Mouse (Mus musculus) heart, embryonic 11.5 days (tissue): ENCODE data around the gene Nup85. TPM values are rescaled to one million over a fixed set of nuclear protein-coding genes. Genes with fewer than 3 reads are reported as not detected.

Source experiments
- ATAC-seq: fragments of 200-750 bp; cut with Nextera tagmentation; replicated peaks from 2 replicates; pipeline ENCODE4 v1.8.0; 2017; ENCODE audit warnings: moderate library complexity; ENCODE audit not compliant: insufficient number of reproducible peaks, low FRiP score, low TSS enrichment
- H3K27ac ChIP-seq: fragments of 300-500 bp; sonication (generic); 2 replicates; pipeline ENCODE4 v1.5.1; 2014; ENCODE audit warnings: mild to moderate bottlenecking, low read depth, low read length
- H3K27me3 ChIP-seq: fragments of 300-500 bp; sonication (generic); 2 replicates; pipeline ENCODE4 v1.6.1; 2014; ENCODE audit warnings: mild to moderate bottlenecking, low read length, mixed read lengths; ENCODE audit not compliant: control insufficient read depth, insufficient read depth
- H3K36me3 ChIP-seq: fragments of 300-500 bp; sonication (generic); 2 replicates; pipeline ENCODE4 v1.6.1; 2014; ENCODE audit warnings: mild to moderate bottlenecking, low read length, moderate library complexity, mixed read lengths; ENCODE audit not compliant: control insufficient read depth, insufficient read depth
- H3K4me1 ChIP-seq: fragments of 300-500 bp; sonication (generic); 2 replicates; pipeline ENCODE4 v1.6.1; 2014; ENCODE audit warnings: low read length; ENCODE audit not compliant: control insufficient read depth, insufficient read depth
- H3K4me2 ChIP-seq: fragments of 300-500 bp; sonication (generic); 2 replicates; pipeline ENCODE4 v1.6.1; 2014; ENCODE audit warnings: mild to moderate bottlenecking, moderate library complexity
- H3K4me3 ChIP-seq: fragments of 300-500 bp; sonication (generic); 2 replicates; pipeline ENCODE4 v1.5.1; 2014; ENCODE audit warnings: low read depth, low read length
- H3K9ac ChIP-seq: fragments of 300-500 bp; sonication (generic); 2 replicates; pipeline ENCODE4 v1.6.1; 2014; ENCODE audit warnings: mild to moderate bottlenecking, low read depth, low read length, moderate library complexity
- H3K9me3 ChIP-seq: fragments of 300-500 bp; sonication (generic); replicated peaks from 2 replicates; pipeline ENCODE4 v1.6.1; 2016; ENCODE audit warnings: low read length; ENCODE audit not compliant: control insufficient read depth
- WGBS: fragments of 180-500 bp; shearing (Covaris S2); extraction: QIAGEN DNeasy Blood & Tissue Kit; methylation state at CpG from one replicate; pipeline ENCODE4 v1.1.7; 2014; ENCODE audit not compliant: insufficient replicate concordance; 5-methylcytosine and 5-hydroxymethylcytosine counted together
- polyA plus RNA-seq: library from polyadenylated mRNA; unstranded; fragments of >200 nt; fragmentation: Nextera tagmentation; extraction: Ambion mirVana; gene quantifications from 2 replicates; pipeline ENCODE4 v1.2.1, GENCODE M21; 2014

The Nup85 gene
- polyA plus RNA-seq: 131 and 133 TPM in 2 replicates

DNA sequence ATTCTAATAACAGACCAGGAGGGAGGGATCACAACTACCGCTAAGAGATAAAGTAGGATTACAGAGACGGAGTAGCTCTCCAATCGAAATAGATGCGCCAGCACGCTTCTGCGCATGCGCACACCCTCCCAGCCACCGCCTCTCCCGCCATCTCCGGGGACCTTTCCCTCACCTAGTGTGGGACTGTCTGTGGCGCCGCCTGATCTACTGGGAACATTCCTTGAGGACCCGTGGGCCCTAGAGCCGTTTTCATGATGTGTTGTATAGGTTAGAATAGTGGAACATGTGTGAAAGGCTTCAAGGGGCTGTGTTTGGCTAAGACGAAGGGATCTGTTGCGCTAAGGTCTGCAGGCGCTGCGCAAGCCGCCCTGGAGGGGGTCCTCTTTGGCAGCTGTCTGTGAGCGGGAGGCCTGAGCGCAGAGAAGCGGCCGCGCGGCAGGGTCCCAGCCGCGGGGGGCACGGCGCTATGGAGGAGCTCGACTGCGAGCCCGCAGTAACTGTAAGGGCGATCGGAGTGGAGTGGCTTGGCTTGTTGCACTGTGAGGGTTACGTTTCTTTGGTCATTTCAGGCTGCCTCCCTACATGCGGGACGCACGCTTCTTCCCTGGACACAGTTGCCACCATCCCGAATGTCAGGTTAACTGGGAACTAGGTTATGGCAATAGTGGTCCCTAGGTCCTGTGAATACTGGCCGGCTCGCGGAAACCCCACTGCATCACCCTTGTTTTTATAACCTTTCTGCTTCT, at the start of gene Nup85:
Gene Nup85 (plus strand): TSS at position 371 of the 746 bp plus-strand sequence.
- peak within 1 kb of the TSS; percentile 86 for H3K4me3 ChIP-seq
- under 1% methylated on average over 42 of the region's 42 CpGs for WGBS

DNA sequence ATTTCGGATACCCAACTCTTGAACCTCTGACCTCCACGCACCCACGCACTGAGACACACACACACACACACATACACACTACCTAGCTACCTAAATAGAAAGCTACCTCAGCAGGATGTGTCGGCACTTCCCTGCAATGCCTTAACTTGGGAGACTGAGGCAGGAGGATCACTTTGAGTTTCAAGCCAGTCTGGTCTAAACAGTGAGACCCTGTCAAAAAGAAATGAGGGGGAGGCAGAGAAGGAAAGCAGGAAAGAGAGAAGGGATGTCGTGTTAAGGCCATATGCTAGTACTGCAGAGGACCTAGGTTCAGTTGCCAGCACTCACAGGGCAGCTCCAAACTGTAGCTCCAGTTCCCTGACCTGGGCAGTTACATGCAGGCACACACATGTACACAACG, 49.2 kb upstream of the Nup85 start:
- no peak for ATAC-seq
- H3K4me3 ChIP-seq: no peak overlapping the region
- peak overlapping the region; percentile 11; the same call in 1 of the 2 replicates for H3K4me2 ChIP-seq
- H3K9me3 ChIP-seq: no peaks in the 10 kb centered on the region
- H3K36me3 ChIP-seq: no peaks in the 10 kb centered on the region
- no peaks in the 10 kb centered on the region for H3K27me3 ChIP-seq
- WGBS: 70% methylated on average over 6 of the region's 6 CpGs
- peaks cover 32% of the 10 kb centered on the region for H3K4me1 ChIP-seq
- H3K9ac ChIP-seq: no peak overlapping the region
- H3K27ac ChIP-seq: no peak overlapping the region

More for the DNA sequence above, at the start of gene Nup85:
- Histone ChIP-seq H3K27ac (peak within 1 kb of the TSS; percentile 84), H3K36me3 (peaks cover 12% of the 10 kb centered on the region; the same call in 1 of the 2 replicates), H3K9ac (peak within 1 kb of the TSS; percentile 91), H3K27me3 (no peaks in the 10 kb centered on the region), H3K9me3 (no peaks in the 10 kb centered on the region), H3K4me1 (peaks cover 9% of the 10 kb centered on the region), H3K4me2 (peak within 1 kb of the TSS; percentile 85)
- peak; percentile 91 for ATAC-seq

DNA sequence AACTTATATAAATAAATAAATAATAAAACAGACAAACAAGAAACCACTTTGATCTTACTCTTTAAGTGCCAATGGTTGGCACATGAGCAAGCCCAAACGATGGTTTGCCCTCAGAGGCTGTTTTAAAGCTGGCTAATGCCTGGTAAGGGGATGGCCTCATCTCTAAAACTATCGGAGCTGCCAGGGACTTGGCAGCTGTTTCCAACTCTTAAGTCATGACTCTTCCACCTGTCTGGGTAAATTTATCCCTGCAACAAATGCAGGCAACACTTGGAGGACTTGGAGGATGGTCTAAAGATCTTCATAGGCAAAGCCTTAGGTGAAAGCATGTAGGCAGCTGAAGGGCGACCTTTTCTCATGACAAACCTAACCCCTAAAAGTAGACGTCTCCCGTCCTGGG, 47.3 kb upstream of the Nup85 start:
- no peaks in the 10 kb centered on the region for H3K36me3 ChIP-seq
- H3K4me2 ChIP-seq: no peak overlapping the region
- H3K9me3 ChIP-seq: no peaks in the 10 kb centered on the region
- H3K9ac ChIP-seq: no peak overlapping the region
- peaks cover 18% of the 10 kb centered on the region for H3K4me1 ChIP-seq
- 80% methylated on average over 5 of the region's 5 CpGs for WGBS
- no peak overlapping the region for H3K4me3 ChIP-seq
- no peaks in the 10 kb centered on the region for H3K27me3 ChIP-seq
- no peak for ATAC-seq
- no peak overlapping the region for H3K27ac ChIP-seq

DNA sequence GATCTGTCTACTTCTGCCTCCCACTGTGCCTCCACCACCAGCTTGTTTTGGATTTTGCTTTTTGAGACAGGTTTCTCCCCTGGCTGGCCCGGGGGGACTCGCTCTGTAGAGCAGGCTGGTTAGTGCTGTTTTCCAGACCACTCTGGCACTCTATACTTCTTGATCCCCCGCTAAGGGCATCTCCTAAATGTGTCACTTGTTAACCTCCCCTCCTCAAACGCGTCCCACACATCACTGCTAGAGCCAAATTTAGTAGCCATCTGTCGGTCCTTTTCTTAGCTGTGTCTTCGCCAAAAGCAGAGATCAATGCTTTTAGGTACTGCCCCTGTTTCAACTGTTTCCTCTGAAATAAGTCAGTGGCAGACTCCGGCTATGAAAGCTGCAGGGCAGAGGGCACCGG, 45.5 kb upstream of the Nup85 start:
- Histone ChIP-seq H3K27me3 (no peaks in the 10 kb centered on the region), H3K4me2 (no peak overlapping the region), H3K36me3 (no peaks in the 10 kb centered on the region), H3K4me3 (no peak overlapping the region), H3K9ac (no peak overlapping the region), H3K4me1 (0 out of 2 replicates have a peak, but pooled peaks cover 6% of the 10 kb centered on the region), H3K27ac (no peak overlapping the region), H3K9me3 (no peaks in the 10 kb centered on the region)
- WGBS: 56% methylated on average over 9 of the region's 9 CpGs
- ATAC-seq: no peak

DNA sequence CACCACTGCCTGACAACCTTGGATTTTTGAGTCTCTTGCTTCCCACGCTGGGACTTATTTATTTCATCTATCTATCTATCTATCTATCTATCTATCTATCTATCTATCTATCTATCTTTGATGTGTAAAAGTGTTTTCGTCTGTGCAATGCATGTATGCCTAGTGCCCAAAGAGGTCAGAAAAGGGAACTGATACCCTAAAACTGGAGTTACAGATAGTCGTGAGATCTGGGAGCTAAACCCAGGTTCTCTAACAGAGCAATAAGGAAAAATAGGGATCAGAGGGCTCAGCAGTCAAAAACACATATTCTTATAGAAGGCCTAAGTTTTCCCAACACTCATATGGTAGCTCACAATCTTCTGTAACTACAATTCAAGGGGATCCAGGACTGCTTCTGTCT, 44.7 kb upstream of the Nup85 start:
- 0 out of 2 replicates have a peak, but pooled peaks cover 6% of the 10 kb centered on the region for H3K4me1 ChIP-seq
- no peak overlapping the region for H3K4me2 ChIP-seq
- no peaks in the 10 kb centered on the region for H3K27me3 ChIP-seq
- ATAC-seq: no peak
- H3K27ac ChIP-seq: no peak overlapping the region
- 79% methylated on average over 3 of the region's 3 CpGs for WGBS
- H3K36me3 ChIP-seq: peaks cover under 1% of the 10 kb centered on the region
- H3K9me3 ChIP-seq: no peaks in the 10 kb centered on the region
- H3K4me3 ChIP-seq: no peak overlapping the region
- no peak overlapping the region for H3K9ac ChIP-seq

DNA sequence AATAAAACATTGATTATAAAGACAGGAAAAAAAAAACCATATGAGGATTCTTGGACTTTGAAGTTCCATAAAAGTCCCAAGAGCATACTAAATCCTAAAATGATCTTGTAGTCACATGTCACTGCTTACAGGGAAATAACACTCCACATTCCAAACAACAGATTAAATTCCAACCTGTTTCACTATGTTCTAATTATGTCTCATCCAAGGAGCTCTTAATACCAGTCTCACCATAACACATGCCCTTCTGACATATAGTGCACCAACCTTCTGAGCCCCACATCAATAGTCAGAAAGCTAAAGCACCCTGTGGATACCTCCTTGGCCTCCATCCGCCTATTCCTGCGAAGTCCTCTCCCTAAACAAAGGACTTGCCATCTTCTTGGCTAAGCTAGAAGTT, 44.0 kb upstream of the Nup85 start:
- H3K27me3 ChIP-seq: no peaks in the 10 kb centered on the region
- 0 out of 2 replicates have a peak, but pooled peaks cover 6% of the 10 kb centered on the region for H3K4me1 ChIP-seq
- WGBS: 81% methylated on average over 2 of the region's 2 CpGs
- no peaks in the 10 kb centered on the region for H3K9me3 ChIP-seq
- no peak overlapping the region for H3K4me2 ChIP-seq
- H3K4me3 ChIP-seq: no peak overlapping the region
- peaks cover 7% of the 10 kb centered on the region for H3K36me3 ChIP-seq
- H3K9ac ChIP-seq: no peak overlapping the region
- no peak overlapping the region for H3K27ac ChIP-seq
- no peak for ATAC-seq

DNA sequence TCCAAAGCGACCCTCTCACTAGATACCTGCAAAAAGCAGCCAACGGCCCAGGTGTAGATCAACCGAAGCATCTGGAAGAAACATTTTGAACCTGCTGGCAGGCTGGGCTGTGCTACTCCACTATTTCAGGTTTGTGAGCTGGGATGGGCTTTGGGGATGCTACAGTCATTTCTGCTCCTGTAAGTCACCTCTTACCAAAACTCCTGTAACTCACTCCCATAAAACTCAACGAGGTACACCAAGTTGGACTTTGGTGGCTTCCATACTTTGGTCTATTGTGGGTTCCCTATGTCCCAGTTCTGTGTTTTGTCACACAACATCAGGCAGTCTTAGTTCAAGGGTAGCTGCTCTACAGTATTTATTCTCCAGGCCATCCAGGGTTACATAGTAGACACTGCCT, 43.2 kb upstream of the Nup85 start:
- 74% methylated on average over 4 of the region's 4 CpGs for WGBS
- Histone ChIP-seq H3K36me3 (peaks cover 9% of the 10 kb centered on the region), H3K9me3 (no peaks in the 10 kb centered on the region), H3K4me1 (0 out of 2 replicates have a peak, but pooled peaks cover 6% of the 10 kb centered on the region), H3K4me2 (no peak overlapping the region), H3K4me3 (no peak overlapping the region), H3K27ac (no peak overlapping the region), H3K9ac (no peak overlapping the region), H3K27me3 (no peaks in the 10 kb centered on the region)
- no peak for ATAC-seq

DNA sequence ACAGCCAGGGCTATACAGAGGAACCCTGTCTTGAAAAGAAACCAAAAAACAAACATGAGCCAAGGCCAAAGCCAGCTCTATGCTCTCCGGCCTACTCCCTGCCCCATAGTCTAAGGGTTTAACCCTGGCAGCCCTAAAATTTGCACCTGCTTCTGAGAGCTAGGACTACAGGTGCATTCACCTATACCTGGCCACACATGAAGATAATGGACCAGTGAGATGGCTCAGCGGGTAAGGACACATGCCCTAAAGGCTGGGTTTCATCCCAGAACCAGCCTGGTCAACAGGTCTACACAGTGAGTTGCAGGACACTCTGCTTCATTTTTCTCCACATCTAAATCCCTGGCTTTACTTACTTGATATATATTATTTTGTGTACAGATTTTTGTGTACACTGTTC, 42.0 kb upstream of the Nup85 start:
- ATAC-seq: no peak
- peaks cover 9% of the 10 kb centered on the region for H3K36me3 ChIP-seq
- no peak overlapping the region for H3K4me3 ChIP-seq
- H3K27ac ChIP-seq: no peak overlapping the region
- no peak overlapping the region for H3K9ac ChIP-seq
- no peak overlapping the region for H3K4me2 ChIP-seq
- no peaks in the 10 kb centered on the region for H3K27me3 ChIP-seq
- H3K4me1 ChIP-seq: 0 out of 2 replicates have a peak, but pooled peaks cover 6% of the 10 kb centered on the region
- no peaks in the 10 kb centered on the region for H3K9me3 ChIP-seq
- WGBS: 90% methylated on average over 2 of the region's 2 CpGs

DNA sequence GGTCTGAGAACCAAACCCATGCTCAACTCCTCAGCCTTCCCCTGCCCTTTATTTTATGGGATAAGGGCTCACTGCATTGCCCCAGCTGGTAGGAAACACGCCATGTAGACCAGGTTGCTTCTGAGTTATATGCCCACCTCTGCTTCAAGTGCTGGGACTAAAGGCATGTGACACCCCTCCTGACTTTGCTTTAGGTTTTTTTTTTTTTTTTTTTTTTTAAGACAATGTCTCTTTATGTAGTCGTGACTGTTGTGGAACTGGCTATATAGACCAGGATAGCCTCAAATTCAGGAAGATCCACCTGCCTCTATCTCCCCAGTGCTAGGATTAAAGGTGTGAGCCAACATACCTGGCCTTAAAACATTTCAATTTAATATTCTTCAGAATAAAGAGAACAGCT, 41.5 kb upstream of the Nup85 start:
- Histone ChIP-seq H3K9me3 (no peaks in the 10 kb centered on the region), H3K4me3 (no peak overlapping the region), H3K4me2 (no peak overlapping the region), H3K4me1 (0 out of 2 replicates have a peak, but pooled peaks cover 6% of the 10 kb centered on the region), H3K36me3 (peaks cover 12% of the 10 kb centered on the region), H3K27ac (no peak overlapping the region), H3K27me3 (no peaks in the 10 kb centered on the region), H3K9ac (no peak overlapping the region)
- ATAC-seq: no peak
- WGBS: 75% methylated on average over 2 of the region's 2 CpGs
